Mouse (Mus musculus) MEL (cell line): ENCODE results near the gene Impdh2.

Experiments used
- CTCF ChIP-seq, 3 experiments: IDR thresholded peaks in 2 of 3; conservative IDR thresholded peaks in 1 of 3; 2 replicates each; pipeline ENCODE4 v1.5.1; 2011 to 2012; ENCODE audit warnings: low read length in 3 of 3, low read depth in 2 of 3, mild to moderate bottlenecking in 2 of 3, improper control_type of control experiment in 1 of 3, inconsistent platforms in 1 of 3, mixed read lengths in 1 of 3, moderate library complexity in 1 of 3; ENCODE audit not compliant: control insufficient read depth in 1 of 3, insufficient read depth in 1 of 3, poor library complexity in 1 of 3, severe bottlenecking in 1 of 3
- GABPA ChIP-seq: IDR thresholded peaks from 2 replicates; pipeline ENCODE4 v1.6.1; 2012; ENCODE audit warnings: low read depth, mild to moderate bottlenecking, inconsistent platforms, low read length, improper control_type of control experiment, moderate library complexity
- HCFC1 ChIP-seq: IDR thresholded peaks from 2 replicates; pipeline ENCODE4 v1.6.1; 2012; ENCODE audit warnings: low read depth, mild to moderate bottlenecking, inconsistent platforms, low read length, improper control_type of control experiment, moderate library complexity
- TAL1 ChIP-seq: IDR thresholded peaks from 2 replicates; pipeline ENCODE4 v1.6.1; 2012; ENCODE audit warnings: mild to moderate bottlenecking, inconsistent platforms, low read length, moderate library complexity, mixed read lengths
- USF1 ChIP-seq: IDR thresholded peaks from 2 replicates; pipeline ENCODE4 v1.6.1; 2014; ENCODE audit warnings: low read depth, mild to moderate bottlenecking, inconsistent platforms, low read length, improper control_type of control experiment, moderate library complexity
- ZKSCAN1 ChIP-seq: IDR thresholded peaks from 2 replicates; pipeline ENCODE4 v1.6.1; 2012; ENCODE audit warnings: low read depth, mild to moderate bottlenecking, inconsistent platforms, low read length, improper control_type of control experiment, moderate library complexity

DNA sequence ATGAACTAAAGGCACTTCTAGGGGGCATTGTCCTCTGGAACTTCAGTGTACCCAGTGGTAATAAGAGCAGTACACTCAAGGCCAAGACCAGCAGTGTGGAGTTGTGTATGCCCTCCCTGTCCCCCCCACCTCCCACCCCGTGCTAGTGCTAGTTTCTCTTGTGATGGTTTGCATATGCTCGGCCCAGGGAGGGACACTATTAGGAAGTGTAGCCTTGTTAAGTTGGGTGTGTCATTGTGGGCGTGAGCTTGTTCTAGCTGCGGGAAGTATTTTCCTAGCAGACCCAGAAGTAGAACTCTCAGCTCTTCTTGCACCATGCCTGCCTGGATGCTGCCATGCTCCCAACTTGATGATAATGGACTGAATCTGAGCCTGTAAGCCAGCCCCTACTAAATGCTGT is 41.9 kb downstream of the Impdh2 start:
- TF ChIP-seq TAL1 (no peak), CTCF (IDR thresholded peaks at IDR 0.05 in 2 of 3, conservative IDR thresholded peaks at IDR 0.05 in 1 of 3; ENCODE audit: control insufficient read depth in 1 of 3, insufficient read depth in 1 of 3, low read depth in 2 of 3, low read length in 3 of 3, poor library complexity in 1 of 3, severe bottlenecking in 1 of 3) (no peak), GABPA (no peak), HCFC1 (no peak), USF1 (no peak), ZKSCAN1 (no peak)
